Mouse (Mus musculus): ENCODE measurements around the gene Lpar1.

DNA sequence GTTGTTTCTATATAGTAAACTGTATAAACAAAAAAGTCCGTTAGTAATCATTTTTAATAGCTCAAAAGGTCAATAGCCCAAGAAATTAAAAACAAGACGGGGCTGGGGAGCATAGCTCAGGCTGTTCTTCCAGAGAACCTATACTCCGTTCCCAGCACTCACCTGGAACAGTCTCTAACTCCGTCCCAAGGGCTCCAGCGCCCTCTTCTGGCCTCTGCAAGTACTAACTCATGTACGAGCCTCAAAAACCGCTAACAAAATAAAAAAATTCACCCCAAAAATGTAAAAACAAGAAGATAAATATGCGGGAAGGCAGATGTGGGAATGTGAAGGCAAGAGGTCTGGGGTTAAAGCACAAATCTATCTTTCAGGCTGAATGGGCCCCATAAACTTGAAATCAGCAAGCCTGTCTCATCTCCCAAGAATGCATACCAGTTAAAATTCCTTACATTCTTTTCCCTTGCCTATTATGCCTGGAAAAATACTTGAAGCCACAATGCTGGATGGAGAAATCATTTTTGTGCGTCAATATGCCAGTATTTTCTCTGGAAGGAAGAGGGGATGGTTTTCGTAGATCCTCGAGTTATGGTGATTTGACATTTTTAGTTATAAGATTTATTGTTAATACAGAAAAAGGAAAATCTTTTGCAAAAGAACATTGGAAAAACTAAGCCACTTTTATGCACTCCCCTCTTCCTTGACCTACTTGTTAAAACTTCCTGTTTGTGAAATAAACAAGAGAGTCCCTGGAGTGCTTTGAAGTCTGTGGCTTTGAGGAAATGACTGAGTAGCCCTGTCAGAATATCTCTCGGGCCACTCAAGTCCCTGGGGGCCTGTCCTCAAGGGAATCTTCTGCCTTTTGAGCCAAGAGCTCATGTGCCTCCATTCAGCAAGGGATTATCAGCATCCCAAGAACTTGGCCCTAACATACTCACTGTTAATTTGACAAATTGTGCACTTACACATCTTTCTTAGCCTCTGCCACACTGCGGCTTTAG, 140.2 kb downstream of the Lpar1 start:
- TF ChIP-seq POLR2A (IDR thresholded peaks at IDR 0.05; ENCODE audit: low read depth, low read length): no peak
- no peak for TF ChIP-seq CTCF (IDR thresholded peaks at IDR 0.05; ENCODE audit: extremely low read depth, insufficient read length, insufficient replicate concordance, low read depth, low read length)
